Mouse (Mus musculus): ENCODE measurements at regions not wholly inside any gene's neighbourhood (a gene's known extent, or its start where the extent isn't known, plus 50 kb on each side); places are given as distances from the start of the nearest gene placed in this dataset.
"Not testable (repeated sequence)": the region's sequence is repeated elsewhere in the genome, so short reads cannot be mapped to it uniquely, and the experiment has no call there.

- DNase-seq (ENCODE audit: inconsistent ontology term) = no peak
These were observed 101.2 kb upstream of the Fam78b start for GRCm38 (mm10) chr1:166900028-166900427.

GRCm38 (mm10) chr1:166900441-166901161 lies 100.6 kb upstream of the Fam78b start:
- DNase-seq (ENCODE audit: inconsistent ontology term) = peak; percentile 74

GRCm38 (mm10) chr1:166901574-166901973 lies 99.6 kb upstream of the Fam78b start:
- DNase-seq (ENCODE audit: inconsistent ontology term) = no peak

- DNase-seq (ENCODE audit: inconsistent ontology term) = no peak
These were observed 97.8 kb upstream of the Fam78b start for GRCm38 (mm10) chr1:166903417-166903816.

- no peak for DNase-seq (ENCODE audit: inconsistent ontology term)
These were observed 92.9 kb upstream of the Fam78b start for GRCm38 (mm10) chr1:166908231-166908805.

GRCm38 (mm10) chr1:166912195-166912594 lies 89.0 kb upstream of the Fam78b start:
- DNase-seq (ENCODE audit: inconsistent ontology term) = not testable (repeated sequence)

- no peak for DNase-seq (ENCODE audit: inconsistent ontology term)
These were observed 78.1 kb upstream of the Fam78b start for GRCm38 (mm10) chr1:166922911-166923712.

- peak; percentile 85 for DNase-seq (ENCODE audit: inconsistent ontology term)
These were observed 77.6 kb upstream of the Fam78b start for GRCm38 (mm10) chr1:166923713-166923975.

GRCm38 (mm10) chr1:166924126-166924525 lies 77.1 kb upstream of the Fam78b start:
- peak; percentile 59 for DNase-seq (ENCODE audit: inconsistent ontology term)

GRCm38 (mm10) chr1:166926078-166926477 lies 75.1 kb upstream of the Fam78b start:
- peak; percentile 81 for DNase-seq (ENCODE audit: inconsistent ontology term)

- DNase-seq (ENCODE audit: inconsistent ontology term) = not testable (repeated sequence)
These were observed 61.5 kb upstream of the Fam78b start for GRCm38 (mm10) chr1:166939744-166940143.

GRCm38 (mm10) chr1:166940146-166941076 lies 60.8 kb upstream of the Fam78b start:
- peak; percentile 24 for DNase-seq (ENCODE audit: inconsistent ontology term)

GRCm38 (mm10) chr1:166942201-166942600 lies 59.0 kb upstream of the Fam78b start:
- DNase-seq (ENCODE audit: inconsistent ontology term) = no peak

- no peak for DNase-seq (ENCODE audit: inconsistent ontology term)
These were observed 56.7 kb upstream of the Fam78b start for GRCm38 (mm10) chr1:166944540-166944939.

GRCm38 (mm10) chr1:166947844-166948702 lies 53.1 kb upstream of the Fam78b start:
- no peak for DNase-seq (ENCODE audit: inconsistent ontology term)

All from Muller cell, postnatal 12 days (primary cell).